Mouse (Mus musculus): Measurements from ENCODE around the gene Zc3h4.

Gene Zc3h4

GRCm38 (mm10) chr7:16399820-16400688, 656 bp upstream of the Zc3h4 start:
- DNase-seq (ENCODE audit: low spot score in 2 of 2), result peak; percentile 95 to 97

GRCm38 (mm10) chr7:16401991-16402431, 1.3 kb downstream of the Zc3h4 start:
- DNase-seq (ENCODE audit: low spot score in 2 of 2), result peak in 1 of 2 experiments; percentile 55

GRCm38 (mm10) chr7:16402449-16402848, 1.7 kb downstream of the Zc3h4 start:
- DNase-seq (ENCODE audit: low spot score in 2 of 2), result no peak

- DNase-seq (ENCODE audit: low spot score in 2 of 2), result peak in 1 of 2 experiments; percentile 35
These were observed 2.5 kb downstream of the Zc3h4 start for GRCm38 (mm10) chr7:16402968-16403948.

GRCm38 (mm10) chr7:16404315-16405072, 3.8 kb downstream of the Zc3h4 start:
- DNase-seq (ENCODE audit: low spot score in 2 of 2), result no peak

GRCm38 (mm10) chr7:16405073-16405455, 4.4 kb downstream of the Zc3h4 start:
- DNase-seq (ENCODE audit: low spot score in 2 of 2), result peak in 1 of 2 experiments; percentile 56

GRCm38 (mm10) chr7:16405516-16406351, 5.0 kb downstream of the Zc3h4 start:
- DNase-seq (ENCODE audit: low spot score in 2 of 2), result peak; percentile 72 to 88

- DNase-seq (ENCODE audit: low spot score in 2 of 2), result no peak
These were observed 6.3 kb downstream of the Zc3h4 start for GRCm38 (mm10) chr7:16406978-16407377.

- DNase-seq (ENCODE audit: low spot score in 2 of 2), result no peak
These were observed 10.4 kb downstream of the Zc3h4 start for GRCm38 (mm10) chr7:16411100-16411499.

GRCm38 (mm10) chr7:16412220-16412896, 11.6 kb downstream of the Zc3h4 start:
- no peak for DNase-seq (ENCODE audit: low spot score in 2 of 2)

GRCm38 (mm10) chr7:16412930-16413329, 12.2 kb downstream of the Zc3h4 start:
- DNase-seq (ENCODE audit: low spot score in 2 of 2), result no peak

- peak in 1 of 2 experiments; percentile 28 for DNase-seq (ENCODE audit: low spot score in 2 of 2)
These were observed 14.7 kb downstream of the Zc3h4 start for GRCm38 (mm10) chr7:16415426-16415825.

- DNase-seq (ENCODE audit: low spot score in 2 of 2), result peak in 1 of 2 experiments; percentile 32
These were observed 16.5 kb downstream of the Zc3h4 start for GRCm38 (mm10) chr7:16417141-16417771.

GRCm38 (mm10) chr7:16418713-16419112, 18.0 kb downstream of the Zc3h4 start:
- DNase-seq (ENCODE audit: low spot score in 2 of 2), result no peak

GRCm38 (mm10) chr7:16420493-16421118, 19.9 kb downstream of the Zc3h4 start:
- no peak for DNase-seq (ENCODE audit: low spot score in 2 of 2)

- no peak for DNase-seq (ENCODE audit: low spot score in 2 of 2)
These were observed 21.6 kb downstream of the Zc3h4 start for GRCm38 (mm10) chr7:16422222-16422856.

- DNase-seq (ENCODE audit: low spot score in 2 of 2), result no peak
These were observed 23.0 kb downstream of the Zc3h4 start for GRCm38 (mm10) chr7:16423731-16424130.

- DNase-seq (ENCODE audit: low spot score in 2 of 2), result no peak
These were observed 25.0 kb downstream of the Zc3h4 start for GRCm38 (mm10) chr7:16425721-16426120.
